Comparison of ENCODE assay signal across 16 mouse cellular contexts in the genomic region with DNA sequence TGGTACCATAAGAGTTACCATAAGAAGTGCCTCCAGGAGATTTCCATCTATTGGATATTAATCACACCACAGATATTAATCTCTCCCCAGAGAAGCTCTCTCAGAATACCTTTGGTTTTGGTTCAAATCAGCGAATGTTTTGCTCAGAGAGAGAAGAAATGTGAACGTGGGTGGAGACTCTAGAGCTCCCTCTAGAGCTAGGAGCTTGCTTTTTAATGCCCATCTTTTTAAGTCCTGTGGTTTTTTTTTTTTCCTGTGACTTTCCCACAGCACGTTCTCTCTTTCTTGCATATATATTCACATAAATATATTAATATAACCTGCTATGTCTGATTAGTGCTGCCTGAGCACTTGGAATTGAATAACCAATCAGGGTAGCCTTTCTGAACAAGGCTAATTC.
DNase-seq lines count a peak whose midpoint lies in the region; ATAC-seq and TF ChIP-seq lines count a peak whose summit lies in the region.
"Had no signal": no experiment of that assay in that cellular context is flagged by ENCODE, and none has a peak within 500 bp of the region (broad histone marks: within the 10 kb centered on the region; RNA-seq: fewer than 3 reads in every experiment).

No protein-coding gene starts in this region.

- no peak for DNase-seq in hindbrain, postnatal 0 days (ENCODE audit: low spot score)
- no peak for DNase-seq in hindbrain, embryonic 14.5 days (ENCODE audit: low spot score)
- peak; percentile 69 for DNase-seq in liver, adult 2 months (ENCODE audit: extremely low read depth, low read depth, low spot score)
- peak; percentile 1 for DNase-seq in NIH3T3 (ENCODE audit: low read depth)
- peak; percentile 5 for DNase-seq in lung, postnatal 25 days (ENCODE audit: low spot score)
- no peak for DNase-seq in testis, postnatal 14 days (ENCODE audit: low spot score)
- no peak for DNase-seq in cerebellum, adult 9-11 months
- DNase-seq: adrenal gland, adult 2 months; cerebellum, adult 11 months; gastrocnemius, postnatal 14 days; liver, embryonic 13.5 days had no signal

- H3K9ac ChIP-seq in hindbrain, postnatal 0 days (replicated peaks; ENCODE audit: low read length): no peak overlapping the region
- no peak overlapping the region for H3K9ac ChIP-seq in hindbrain, embryonic 14.5 days
- H3K9ac ChIP-seq in liver, adult 2 months (ENCODE audit: low read depth, low read length): no peak overlapping the region
- no peak overlapping the region for H3K9ac ChIP-seq in liver, embryonic 12.5 days
- H3K9ac ChIP-seq: heart, embryonic 15.5 days; liver, embryonic 13.5 days had no signal

- H3K4me3 ChIP-seq in hindbrain, postnatal 0 days (ENCODE audit: low read length): no peak overlapping the region
- no peak overlapping the region for H3K4me3 ChIP-seq in hindbrain, embryonic 14.5 days (replicated peaks; ENCODE audit: low read length)
- no peak overlapping the region for H3K4me3 ChIP-seq in liver, adult 2 months (ENCODE audit: insufficient read depth, low read depth, low read length)
- no peak overlapping the region for H3K4me3 ChIP-seq in liver, embryonic 12.5 days
- H3K4me3 ChIP-seq: heart, embryonic 15.5 days; liver, embryonic 13.5 days; midbrain, embryonic 10.5 days had no signal

- H3K4me1 ChIP-seq in hindbrain, postnatal 0 days (ENCODE audit: insufficient read depth, low read length): no peaks in the 10 kb centered on the region
- H3K4me1 ChIP-seq in hindbrain, embryonic 14.5 days (replicated peaks; ENCODE audit: control insufficient read depth, insufficient read depth, low read length): no peaks in the 10 kb centered on the region
- H3K4me1 ChIP-seq in liver, adult 2 months (ENCODE audit: control insufficient read depth, insufficient read depth, low read length): peaks cover 5% of the 10 kb centered on the region; the same call in 1 of the 2 replicates
- H3K4me1 ChIP-seq in liver, embryonic 12.5 days: no peaks in the 10 kb centered on the region
- H3K4me1 ChIP-seq: heart, embryonic 15.5 days; liver, embryonic 13.5 days; midbrain, embryonic 10.5 days had no signal

- no peak overlapping the region for H3K27ac ChIP-seq in hindbrain, postnatal 0 days
- H3K27ac ChIP-seq in hindbrain, embryonic 14.5 days: no peak overlapping the region
- H3K27ac ChIP-seq in liver, adult 2 months (replicated peaks; ENCODE audit: insufficient read depth, low read depth, low read length): no peak overlapping the region
- no peak overlapping the region for H3K27ac ChIP-seq in liver, embryonic 12.5 days
- H3K27ac ChIP-seq: heart, embryonic 15.5 days; liver, embryonic 13.5 days; midbrain, embryonic 10.5 days had no signal

- H3K9me3 ChIP-seq in hindbrain, postnatal 0 days (ENCODE audit: low read length): no peaks in the 10 kb centered on the region
- H3K9me3 ChIP-seq in hindbrain, embryonic 14.5 days (ENCODE audit: control insufficient read depth, low read length): no peaks in the 10 kb centered on the region
- no peaks in the 10 kb centered on the region for H3K9me3 ChIP-seq in liver, embryonic 12.5 days (replicated peaks)
- H3K9me3 ChIP-seq: heart, embryonic 15.5 days; liver, embryonic 13.5 days; midbrain, embryonic 10.5 days had no signal

- TF ChIP-seq CTCF in hindbrain, postnatal 0 days (IDR thresholded peaks at IDR 0.05; ENCODE audit: low read depth): peak; percentile 16
- TF ChIP-seq CTCF in liver, adult 2 months (IDR thresholded peaks at IDR 0.05; ENCODE audit: low read depth, low read length): no peak

- H3K36me3 ChIP-seq in hindbrain, postnatal 0 days (ENCODE audit: insufficient read depth, low read length): no peaks in the 10 kb centered on the region
- H3K36me3 ChIP-seq in hindbrain, embryonic 14.5 days (replicated peaks; ENCODE audit: control insufficient read depth, insufficient read depth): no peaks in the 10 kb centered on the region
- H3K36me3 ChIP-seq in liver, adult 2 months (ENCODE audit: control insufficient read depth, insufficient read depth, low read length): no peaks in the 10 kb centered on the region
- H3K36me3 ChIP-seq in liver, embryonic 12.5 days: no peaks in the 10 kb centered on the region
- H3K36me3 ChIP-seq: G1E; heart, embryonic 15.5 days; liver, embryonic 13.5 days; midbrain, embryonic 10.5 days had no signal

- TF ChIP-seq POLR2A in liver, adult 2 months (IDR thresholded peaks at IDR 0.05; ENCODE audit: extremely low read depth, insufficient read depth, low read length): no peak

- WGBS in hindbrain, postnatal 0 days: 28% methylated on average over 3 of the region's 3 CpGs
- 43% methylated on average over 3 of the region's 3 CpGs for WGBS in hindbrain, embryonic 14.5 days
- 18% methylated on average over 3 of the region's 3 CpGs for WGBS in liver, adult 2 months
- WGBS in liver, embryonic 12.5 days (ENCODE audit: insufficient replicate concordance): 38% methylated on average over 3 of the region's 3 CpGs

- no peaks in the 10 kb centered on the region for H3K79me2 ChIP-seq in liver, adult 2 months (ENCODE audit: control insufficient read depth, insufficient read depth, low read length)

- no peak overlapping the region for H3K4me2 ChIP-seq in hindbrain, postnatal 0 days (ENCODE audit: low read depth, low read length)
- H3K4me2 ChIP-seq in hindbrain, embryonic 14.5 days (replicated peaks): no peak overlapping the region
- no peak overlapping the region for H3K4me2 ChIP-seq in liver, embryonic 12.5 days
- H3K4me2 ChIP-seq: heart, embryonic 15.5 days; liver, embryonic 13.5 days had no signal

- no peak for ATAC-seq in hindbrain, postnatal 0 days
- no peak for ATAC-seq in hindbrain, embryonic 14.5 days (ENCODE audit: low FRiP score)
- no peak for ATAC-seq in liver, embryonic 12.5 days
- ATAC-seq: inflammation-experienced regulatory T-cells, adult 6 months had no signal

- H3K27me3 ChIP-seq in hindbrain, postnatal 0 days (ENCODE audit: insufficient read depth, low read length): no peaks in the 10 kb centered on the region
- no peaks in the 10 kb centered on the region for H3K27me3 ChIP-seq in hindbrain, embryonic 14.5 days (ENCODE audit: control insufficient read depth, insufficient read depth, low read length)
- H3K27me3 ChIP-seq in liver, adult 2 months (ENCODE audit: control insufficient read depth, insufficient read depth, low read length): no peaks in the 10 kb centered on the region
- H3K27me3 ChIP-seq in liver, embryonic 12.5 days (replicated peaks): no peaks in the 10 kb centered on the region
- H3K27me3 ChIP-seq: heart, embryonic 15.5 days; liver, embryonic 13.5 days had no signal

Comparison
In these comparisons a context has a peak if more than half of its experiments do, and no peak if none do; other contexts are left out.
1. DNase-seq: peak in liver, adult 2 months (single experiment), NIH3T3 (single experiment) and lung, postnatal 25 days (single experiment); none in hindbrain, postnatal 0 days (single experiment), hindbrain, embryonic 14.5 days (single experiment), testis, postnatal 14 days (single experiment) and cerebellum, adult 9-11 months (single experiment).